Mouse (Mus musculus): ENCODE data around the gene Fndc3b. TPM values are rescaled to one million over a fixed set of nuclear protein-coding genes. Genes with fewer than 3 reads are reported as not detected.

Gene Fndc3b
- total and polyA plus RNA-seq, 3 experiments: 0.03 to 0.05 (median 0.04) TPM

DNA sequence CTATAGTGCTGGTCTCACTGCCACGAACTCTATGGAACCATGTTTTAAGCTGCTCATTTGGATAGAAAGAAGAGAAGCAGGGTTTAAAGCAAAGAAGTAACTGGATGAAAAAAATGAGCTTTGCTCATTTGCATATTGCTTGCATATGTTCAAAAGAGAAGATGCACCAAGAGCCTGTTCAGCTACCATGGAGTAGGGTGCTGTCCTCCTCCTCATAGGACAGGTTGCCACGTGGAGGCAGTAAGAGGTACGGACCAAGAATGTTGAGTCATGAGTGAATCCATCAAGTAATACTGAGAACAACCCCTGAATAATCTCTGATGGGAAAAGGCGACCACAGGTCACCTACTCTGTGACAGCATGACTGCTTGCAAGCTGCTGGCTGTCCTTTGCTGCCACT, 226.0 kb downstream of the Fndc3b start:
- peak; percentile 37 for DNase-seq (ENCODE audit: extremely low read depth)
- peak overlapping the region; percentile 0; the same call in 1 of the 2 replicates for H3K27ac ChIP-seq (ENCODE audit: insufficient read depth, low read depth)
- peaks cover 9 to 16% of the 10 kb centered on the region in 2 experiments for H3K4me1 ChIP-seq (ENCODE audit: control insufficient read depth in 1 of 2, insufficient read depth in 2 of 2)
- no peaks in the 10 kb centered on the region for H3K36me3 ChIP-seq (replicated peaks in 1 of 2; ENCODE audit: control insufficient read depth in 1 of 2, insufficient read depth in 1 of 2, low read length in 1 of 2)
- H3K4me3 ChIP-seq (replicated peaks in 1 of 3; ENCODE audit: low read depth in 2 of 3, low read length in 2 of 3, poor library complexity in 1 of 3): no peak overlapping the region
- H3K27me3 ChIP-seq (replicated peaks): no peaks in the 10 kb centered on the region
- H3K9ac ChIP-seq (ENCODE audit: insufficient read depth, low read depth): no peak overlapping the region
- TF ChIP-seq MAZ (IDR thresholded peaks at IDR 0.05; ENCODE audit: low read depth, low read length) (no peak), UBTF (IDR thresholded peaks at IDR 0.05; ENCODE audit: low read depth, low read length) (no peak), MAFK (IDR thresholded peaks at IDR 0.05; ENCODE audit: insufficient replicate concordance, low read length) (no peak), EP300 (IDR thresholded peaks at IDR 0.05; ENCODE audit: low read length) (no peak), KAT2A (IDR thresholded peaks at IDR 0.05; ENCODE audit: insufficient replicate concordance, low read length) (no peak), MYC (IDR thresholded peaks at IDR 0.05; ENCODE audit: low read depth, low read length) (peak; percentile 61; the same call in 1 of the 2 replicates), CHD1 (IDR thresholded peaks at IDR 0.05; ENCODE audit: low read depth, low read length) (no peak), ELF1 (IDR thresholded peaks at IDR 0.05; ENCODE audit: low read depth, low read length) (no peak), RAD21 (IDR thresholded peaks at IDR 0.05; ENCODE audit: low read depth, low read length) (no peak), ZNF384 (IDR thresholded peaks at IDR 0.05; ENCODE audit: low read depth, low read length) (peak; percentile 39; the same call in 1 of the 2 replicates), HCFC1 (IDR thresholded peaks at IDR 0.05; ENCODE audit: low read depth, low read length) (no peak), POLR2A (IDR thresholded peaks at IDR 0.05; ENCODE audit: low read depth, low read length) (no peak), MAX (IDR thresholded peaks at IDR 0.05; ENCODE audit: low read length) (peak; percentile 48; the same call in 1 of the 2 replicates), E2F4 (IDR thresholded peaks at IDR 0.05; ENCODE audit: insufficient replicate concordance, low read depth, low read length) (no peak), SIN3A (IDR thresholded peaks at IDR 0.05; ENCODE audit: low read length) (0 out of 2 replicates have a peak, but pooled peaks have one; percentile 16), TCF12 (IDR thresholded peaks at IDR 0.05; ENCODE audit: low read depth, low read length) (no peak), CHD2 (IDR thresholded peaks at IDR 0.05; ENCODE audit: low read length) (no peak), SMC3 (IDR thresholded peaks at IDR 0.05; ENCODE audit: low read depth, low read length) (no peak), USF2 (conservative IDR thresholded peaks at IDR 0.05; ENCODE audit: low read depth, low read length) (no peak), TBP (conservative IDR thresholded peaks at IDR 0.05; ENCODE audit: low read depth, low read length) (no peak), USF1 (IDR thresholded peaks at IDR 0.05; ENCODE audit: low read depth, low read length) (no peak), MXI1 (IDR thresholded peaks at IDR 0.05; ENCODE audit: low read depth, low read length) (0 out of 2 replicates have a peak, but pooled peaks have one; percentile 62), BHLHE40 (IDR thresholded peaks at IDR 0.05; ENCODE audit: low read depth, low read length) (0 out of 2 replicates have a peak, but pooled peaks have one; percentile 11), NRF1 (IDR thresholded peaks at IDR 0.05; ENCODE audit: low read depth, low read length) (no peak), ZC3H11A (IDR thresholded peaks at IDR 0.05; ENCODE audit: low read depth, low read length) (no peak), ETS1 (conservative IDR thresholded peaks at IDR 0.05; ENCODE audit: low read depth, low read length) (no peak), IRF4 (IDR thresholded peaks at IDR 0.05; ENCODE audit: low read depth, low read length) (no peak), POLR2AphosphoS2 (IDR thresholded peaks at IDR 0.05; ENCODE audit: low read depth, low read length) (no peak), JUN (IDR thresholded peaks at IDR 0.05; ENCODE audit: insufficient read depth, low read depth, low read length) (no peak), JUND (conservative IDR thresholded peaks at IDR 0.05; ENCODE audit: low read depth, low read length) (no peak), RCOR1 (conservative IDR thresholded peaks at IDR 0.05; ENCODE audit: low read depth, low read length) (no peak)
- in situ Hi-C loops (cut with MboI; ENCODE audit: low pct_ligation_motif_present, low pct_unique_long_range_greater_than_20kb, low sequenced_read_pairs) (no loop called here), dilution Hi-C loops (cut with MboI; ENCODE audit: extremely low pct_ligation_motif_present, extremely low pct_unique_long_range_greater_than_20kb, low sequenced_read_pairs) (no loop called here)
- no peak overlapping the region for H3K4me2 ChIP-seq (ENCODE audit: insufficient read depth, low read depth, poor library complexity, severe bottlenecking)
- H3K9me3 ChIP-seq (replicated peaks; ENCODE audit: low read length): no peaks in the 10 kb centered on the region
- no peaks in the 10 kb centered on the region for H3K79me2 ChIP-seq (replicated peaks; ENCODE audit: control insufficient read depth, extremely low read depth, insufficient read depth, poor library complexity, severe bottlenecking)
